Mouse (Mus musculus) T-cell, adult 2 months (primary cell): ENCODE measurements around the gene Ccdc92b.
A peak's percentile ranks its signal among the peaks of the same experiment; 100 is the strongest.
"Not testable (repeated sequence)": the region's sequence is repeated elsewhere in the genome, so short reads cannot be mapped to it uniquely, and the experiment has no call there.

Experiments
- DNase-seq: peaks from one replicate; pipeline ENCODE4 v3.0.0; 2022; ENCODE audit warnings: low spot score

Gene Ccdc92b

GRCm38 (mm10) chr11:74619201-74619955 is at the start of gene Ccdc92b:
Gene Ccdc92b, plus strand, starts transcription at chr11:74619605.
- DNase-seq = peak; percentile 54

- no peak for DNase-seq
These were observed 49.7 kb upstream of the Ccdc92b start for GRCm38 (mm10) chr11:74569735-74570134.

GRCm38 (mm10) chr11:74572459-74573061 is 46.8 kb upstream of the Ccdc92b start:
- DNase-seq = peak; percentile 51

- DNase-seq = no peak
These were observed 44.5 kb upstream of the Ccdc92b start for GRCm38 (mm10) chr11:74574768-74575434.

GRCm38 (mm10) chr11:74575940-74576339 is 43.5 kb upstream of the Ccdc92b start:
- DNase-seq = no peak

GRCm38 (mm10) chr11:74577068-74577467 is 42.3 kb upstream of the Ccdc92b start:
- no peak for DNase-seq

- DNase-seq = not testable (repeated sequence)
These were observed 38.1 kb upstream of the Ccdc92b start for GRCm38 (mm10) chr11:74581333-74581732.

GRCm38 (mm10) chr11:74582464-74582863 is 36.9 kb upstream of the Ccdc92b start:
- no peak for DNase-seq

GRCm38 (mm10) chr11:74583824-74584349 is 35.5 kb upstream of the Ccdc92b start:
- no peak for DNase-seq

GRCm38 (mm10) chr11:74584946-74585723 is 34.3 kb upstream of the Ccdc92b start:
- no peak for DNase-seq

- DNase-seq = no peak
These were observed 33.0 kb upstream of the Ccdc92b start for GRCm38 (mm10) chr11:74586401-74586800.

- no peak for DNase-seq
These were observed 29.8 kb upstream of the Ccdc92b start for GRCm38 (mm10) chr11:74589401-74590238.

- no peak for DNase-seq
These were observed 29.2 kb upstream of the Ccdc92b start for GRCm38 (mm10) chr11:74590239-74590596.

GRCm38 (mm10) chr11:74590691-74591090 is 28.7 kb upstream of the Ccdc92b start:
- no peak for DNase-seq

- DNase-seq = no peak
These were observed 27.2 kb upstream of the Ccdc92b start for GRCm38 (mm10) chr11:74592246-74592645.

- DNase-seq = no peak
These were observed 22.0 kb upstream of the Ccdc92b start for GRCm38 (mm10) chr11:74597283-74597989.

GRCm38 (mm10) chr11:74597990-74598337 is 21.4 kb upstream of the Ccdc92b start:
- DNase-seq = no peak

GRCm38 (mm10) chr11:74602286-74602685 is 17.1 kb upstream of the Ccdc92b start:
- DNase-seq = no peak

- DNase-seq = no peak
These were observed 9.3 kb upstream of the Ccdc92b start for GRCm38 (mm10) chr11:74610068-74610467.

GRCm38 (mm10) chr11:74610545-74611176 is 8.7 kb upstream of the Ccdc92b start, which contains the start of gene Rap1gap2:
Gene Rap1gap2, minus strand, starts transcription at chr11:74610915.
- DNase-seq = no peak
